Mouse (Mus musculus) NIH3T3 (cell line): Measurements from ENCODE around the gene Ppp2r5e.

ENCODE experiments used
- DNase-seq: peaks from one replicate; pipeline ENCODE4 v3.0.0-alpha.2; 2012; ENCODE audit warnings: low read depth

Ppp2r5e gene

GRCm38 (mm10) chr12:75429685-75430396, 166.2 kb downstream of the Ppp2r5e start:
- DNase-seq: no peak

GRCm38 (mm10) chr12:75428719-75429118, 167.3 kb downstream of the Ppp2r5e start:
- DNase-seq: no peak

- no peak for DNase-seq
Observed at GRCm38 (mm10) chr12:75425882-75426281, 170.2 kb downstream of the Ppp2r5e start.

GRCm38 (mm10) chr12:75424817-75425216, 171.2 kb downstream of the Ppp2r5e start:
- DNase-seq: no peak

GRCm38 (mm10) chr12:75424359-75424758, 171.7 kb downstream of the Ppp2r5e start:
- peak; percentile 47 for DNase-seq

- DNase-seq: no peak
Observed at GRCm38 (mm10) chr12:75416681-75417080, 179.4 kb downstream of the Ppp2r5e start, which contains the start of gene Gphb5. Gene Gphb5 (minus strand): TSS chr12:75416781.

- no peak for DNase-seq
Observed at GRCm38 (mm10) chr12:75414991-75415390, 181.1 kb downstream of the Ppp2r5e start.

- no peak for DNase-seq
Observed at GRCm38 (mm10) chr12:75412964-75413363, 183.1 kb downstream of the Ppp2r5e start.
